Mouse (Mus musculus): ENCODE results near the gene Tubb3. TPM values are rescaled to one million over a fixed set of nuclear protein-coding genes. Genes with fewer than 3 reads are reported as not detected.

Gene Tubb3
- total RNA-seq, 2 experiments from 2014 or later: 253 to 286 TPM

Other genes with a start within 250 kb of the Tubb3 start
- under 1 TPM; 0.22 to 0.89 TPM for gene Dpep1, start 225.2 kb upstream of the Tubb3 start, total RNA-seq (2021)
- gene Chmp1a, start 198.7 kb upstream of the Tubb3 start, total RNA-seq (2021): 100 to 1,000 TPM in 1 of 2 experiments, 10 to 100 TPM in 1; 98.8 to 117 TPM
- 10 to 100 TPM in 1 of 2 experiments, 1 to 10 TPM in 1; 6.0 to 10.4 TPM for gene Spata33, start 198.6 kb upstream of the Tubb3 start, total RNA-seq (2021)
- 10 to 100 TPM; 85.8 to 95.4 TPM for gene Cdk10, start 186.6 kb upstream of the Tubb3 start, total RNA-seq (2021)
- gene Spata2l, start 175.2 kb upstream of the Tubb3 start, total RNA-seq (2021): 10 to 100 TPM; 75.1 to 75.8 TPM
- gene Zfp276, start 157.2 kb upstream of the Tubb3 start, total RNA-seq (2021): 10 to 100 TPM; 22.8 to 26.0 TPM
- 10 to 100 TPM; 49.1 to 54.5 TPM for gene Vps9d1, start 157.1 kb upstream of the Tubb3 start, total RNA-seq (2021)
- 1 to 10 TPM; 1.2 to 1.7 TPM for gene Fanca, start 92.8 kb upstream of the Tubb3 start, total RNA-seq (2021)
- 10 to 100 TPM; 17.0 TPM for gene Spire2, start 78.7 kb upstream of the Tubb3 start, total RNA-seq (2021)
- 100 to 1,000 TPM; 487 TPM for gene Tcf25, start 37.7 kb upstream of the Tubb3 start, total RNA-seq (2021)
- under 1 TPM in 1 of 2 experiments, not detected in 1; 0.07 TPM for gene Mc1r, start 4.3 kb upstream of the Tubb3 start, total RNA-seq (2021)
- 10 to 100 TPM; 54.0 to 54.7 TPM for gene Def8, start 12.1 kb downstream of the Tubb3 start, total RNA-seq (2021)
- gene Afg3l1, start 66.5 kb downstream of the Tubb3 start, total RNA-seq (2021): 10 to 100 TPM; 23.6 to 24.9 TPM
- gene Dbndd1, start 104.0 kb downstream of the Tubb3 start, total RNA-seq (2021): 1 to 10 TPM; 9.5 to 10.0 TPM
- gene Gas8, start 107.4 kb downstream of the Tubb3 start, total RNA-seq (2021): 10 to 100 TPM; 23.4 to 24.8 TPM
- gene Rhou, start 242.5 kb downstream of the Tubb3 start, total RNA-seq (2021): 10 to 100 TPM; 44.0 to 53.9 TPM